Mouse (Mus musculus) liver, adult 2 months (tissue): ENCODE measurements around the gene Ccdc183. TPM values are rescaled to one million over a fixed set of nuclear protein-coding genes. Genes with fewer than 3 reads are reported as not detected.

Experiments
- DNase-seq: peaks from one replicate; pipeline ENCODE4 v3.0.0-alpha.2; 2011; ENCODE audit warnings: low read depth, low spot score; ENCODE audit errors: extremely low read depth
- H3K27ac ChIP-seq: fragments of 200-500 bp; replicated peaks from 2 replicates; pipeline ENCODE4 v1.5.1; 2012; ENCODE audit warnings: low read depth, mild to moderate bottlenecking, control low read depth, inconsistent platforms, low read length; ENCODE audit not compliant: insufficient read depth
- H3K27me3 ChIP-seq: fragments of 200-500 bp; 2 replicates; pipeline ENCODE4 v1.6.1; 2012; ENCODE audit warnings: mild to moderate bottlenecking, moderate library complexity, low read length, inconsistent platforms; ENCODE audit not compliant: control insufficient read depth, insufficient read depth
- H3K36me3 ChIP-seq: fragments of 200-500 bp; 2 replicates; pipeline ENCODE4 v1.6.1; 2012; ENCODE audit warnings: low read length, inconsistent platforms; ENCODE audit not compliant: control insufficient read depth, insufficient read depth
- H3K4me1 ChIP-seq: fragments of 200-500 bp; 2 replicates; pipeline ENCODE4 v1.6.1; 2011; ENCODE audit warnings: low read length; ENCODE audit not compliant: control insufficient read depth, insufficient read depth
- H3K4me3 ChIP-seq: fragments of 200-500 bp; 2 replicates; pipeline ENCODE4 v1.5.1; 2011; ENCODE audit warnings: low read depth, mild to moderate bottlenecking, control low read depth, low read length, moderate library complexity; ENCODE audit not compliant: insufficient read depth
- H3K79me2 ChIP-seq: fragments of 200-500 bp; 2 replicates; pipeline ENCODE4 v1.6.1; 2012; ENCODE audit warnings: inconsistent platforms, mild to moderate bottlenecking, low read length, moderate library complexity; ENCODE audit not compliant: control insufficient read depth, insufficient read depth
- H3K9ac ChIP-seq: fragments of 200-500 bp; 2 replicates; pipeline ENCODE4 v1.6.1; 2012; ENCODE audit warnings: low read depth, mild to moderate bottlenecking, control low read depth, inconsistent platforms, low read length
- CTCF ChIP-seq: fragments of 200-500 bp; IDR thresholded peaks from 2 replicates; pipeline ENCODE4 v1.5.1; 2011; ENCODE audit warnings: low read depth, low read length, control low read depth
- POLR2A ChIP-seq: fragments of 200-500 bp; IDR thresholded peaks from 2 replicates; pipeline ENCODE4 v1.6.1; 2011; ENCODE audit warnings: low read length, control low read depth; ENCODE audit not compliant: insufficient read depth; ENCODE audit errors: extremely low read depth
- WGBS: fragments of 180-500 bp; shearing (Covaris S2); methylation state at CpG from one replicate; pipeline ENCODE4 v1.1.7; 2018; 5-methylcytosine and 5-hydroxymethylcytosine counted together
- polyA plus RNA-seq: library from polyadenylated mRNA; depleted of rRNA; stranded (reverse); fragments of >200 nt; gene quantifications from 2 replicates; pipeline ENCODE4 v1.2.3, GENCODE M21; 2012
- total RNA-seq: library from RNA; depleted of rRNA; stranded (reverse); fragments of >200 nt; gene quantifications from 2 replicates; pipeline ENCODE4 v1.2.3, GENCODE M21; 2014

Gene Ccdc183
- total and polyA plus RNA-seq, 2 experiments: under 0.01 to 0.06 TPM

DNA sequence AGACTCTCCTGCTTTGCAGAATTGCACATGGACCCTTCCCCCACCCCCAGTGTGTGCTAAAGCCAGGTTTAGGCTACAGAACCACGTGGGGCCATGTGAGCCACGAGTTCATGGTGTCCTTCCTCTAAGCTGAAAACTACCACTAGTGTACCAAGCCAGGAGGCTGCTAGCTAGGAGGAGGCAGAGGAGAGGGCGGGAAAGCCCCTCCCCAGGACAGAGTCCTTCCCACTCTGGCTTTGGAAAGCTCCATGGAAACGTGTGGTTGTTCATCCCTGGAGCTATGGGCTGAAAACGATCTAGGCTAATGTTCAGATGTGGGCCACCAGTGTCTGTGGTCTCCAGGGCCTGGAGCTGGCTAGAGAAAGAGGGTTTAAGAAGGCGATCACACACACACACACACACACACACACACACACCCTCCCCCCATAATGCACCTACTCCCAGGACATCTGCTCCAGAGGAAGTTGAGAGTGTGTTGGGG lies 36.8 kb downstream of the Ccdc183 start:
- DNase-seq: no peak
- Histone ChIP-seq H3K4me3 (no peak overlapping the region), H3K9ac (no peak overlapping the region), H3K27me3 (peaks cover 30% of the 10 kb centered on the region), H3K4me1 (peaks cover 7% of the 10 kb centered on the region), H3K27ac (no peak overlapping the region), H3K79me2 (no peaks in the 10 kb centered on the region), H3K36me3 (peaks cover 4% of the 10 kb centered on the region; the same call in 1 of the 2 replicates)
- 18% methylated on average over 6 of the region's 6 CpGs for WGBS
- no peak for TF ChIP-seq CTCF
- no peak for TF ChIP-seq POLR2A

DNA sequence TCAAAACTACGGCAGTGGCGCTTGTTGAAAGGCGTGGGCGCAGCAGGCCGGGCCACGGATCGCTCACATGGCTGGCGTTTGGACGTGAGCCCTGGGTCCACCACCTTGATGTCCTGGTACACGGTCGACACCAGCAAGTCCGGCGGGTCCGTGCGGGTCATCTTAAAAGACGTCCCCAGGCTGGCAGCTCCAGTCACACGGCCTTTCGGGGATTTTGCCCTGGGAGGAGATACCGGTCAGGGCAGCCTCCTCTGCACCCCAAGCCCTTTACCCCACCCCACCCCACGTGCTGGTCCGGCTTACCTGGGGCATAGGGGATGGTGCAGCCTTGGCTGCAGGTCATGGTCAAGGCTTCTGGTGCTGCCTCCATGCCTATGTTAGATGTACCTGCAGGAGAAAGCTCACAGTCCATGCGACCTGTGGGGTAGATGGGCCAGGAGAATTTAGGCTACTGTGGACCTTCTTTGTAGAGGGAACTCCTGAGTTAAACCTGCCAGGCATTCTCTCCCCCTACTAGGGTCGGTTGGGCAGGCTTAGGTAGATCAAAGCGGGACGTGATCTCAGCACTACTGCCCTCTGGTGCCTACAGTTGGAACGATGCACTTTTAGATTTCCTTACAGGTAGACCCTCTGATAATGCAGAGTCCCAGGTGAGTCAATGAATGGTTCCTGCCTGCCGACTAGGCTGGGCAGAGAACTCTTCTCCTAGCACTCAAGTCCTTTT lies 37.6 kb downstream of the Ccdc183 start:
- no peak overlapping the region for H3K4me3 ChIP-seq
- peaks cover 3% of the 10 kb centered on the region; the same call in 1 of the 2 replicates for H3K36me3 ChIP-seq
- peaks cover 11% of the 10 kb centered on the region for H3K4me1 ChIP-seq
- peaks cover 30% of the 10 kb centered on the region for H3K27me3 ChIP-seq
- H3K79me2 ChIP-seq: no peaks in the 10 kb centered on the region
- H3K27ac ChIP-seq: no peak overlapping the region
- peak; percentile 63 for TF ChIP-seq CTCF
- no peak for TF ChIP-seq POLR2A
- H3K9ac ChIP-seq: no peak overlapping the region
- DNase-seq: no peak
- 2% methylated on average over 27 of the region's 27 CpGs for WGBS

DNA sequence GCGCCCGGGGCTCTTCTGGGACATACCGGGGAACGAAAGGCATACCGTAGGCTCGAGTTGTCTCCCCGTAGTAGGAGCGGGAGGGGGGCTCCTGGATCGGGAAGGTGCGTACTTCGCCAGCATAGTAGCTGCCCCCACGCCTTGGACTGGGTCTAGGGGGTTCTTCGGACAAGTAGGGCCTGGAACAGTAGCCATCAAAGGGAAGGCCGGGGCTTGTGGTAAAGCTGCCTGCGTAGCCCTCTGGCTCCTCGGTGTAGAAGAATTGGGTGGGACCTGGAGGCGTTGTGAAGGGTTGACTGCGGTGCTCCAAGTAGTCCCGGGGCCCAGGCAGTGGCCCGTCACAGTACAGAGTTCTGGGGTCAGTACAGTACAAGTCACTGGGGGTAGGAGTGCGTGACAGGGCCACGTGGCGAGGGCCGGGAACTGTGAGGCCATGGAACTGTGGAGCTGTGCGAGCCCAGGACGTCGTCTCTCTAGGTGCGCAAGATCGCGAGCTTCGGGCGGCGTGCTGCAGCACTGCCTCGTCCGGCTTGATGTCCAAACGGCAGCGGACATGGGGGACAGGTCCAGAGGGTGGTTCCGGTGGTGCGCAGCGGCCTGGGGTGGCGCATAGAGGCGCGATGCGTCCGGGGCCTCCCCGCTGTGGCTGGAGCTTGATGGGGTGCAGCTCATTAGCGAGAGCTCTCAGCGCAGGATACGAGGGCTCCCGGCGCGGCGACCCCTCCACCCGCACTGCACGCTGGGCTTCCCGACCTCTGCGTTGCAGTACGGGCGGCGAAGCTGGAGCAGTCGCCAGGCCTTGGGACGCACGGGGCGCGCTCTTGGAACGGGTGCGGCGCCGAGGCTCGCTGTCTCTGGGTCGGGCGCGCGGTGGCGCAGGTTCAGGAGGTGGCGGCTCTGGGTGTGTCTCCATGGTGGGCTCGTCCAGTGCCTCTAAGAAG lies 38.4 kb downstream of the Ccdc183 start:
- Histone ChIP-seq H3K36me3 (no peaks in the 10 kb centered on the region), H3K27me3 (peaks cover 30% of the 10 kb centered on the region), H3K9ac (no peak overlapping the region), H3K79me2 (no peaks in the 10 kb centered on the region), H3K4me1 (peaks cover 11% of the 10 kb centered on the region), H3K4me3 (no peak overlapping the region), H3K27ac (no peak overlapping the region)
- WGBS: 8% methylated on average over 77 of the region's 77 CpGs
- DNase-seq: no peak
- TF ChIP-seq POLR2A (no peak), CTCF (no peak)

GRCm38 (mm10) chr2:25577951-25578795 lies 39.3 kb downstream of the Ccdc183 start:
- Histone ChIP-seq H3K36me3 (no peaks in the 10 kb centered on the region), H3K79me2 (no peaks in the 10 kb centered on the region), H3K27ac (no peak overlapping the region), H3K4me3 (no peak overlapping the region), H3K9ac (no peak overlapping the region), H3K4me1 (peaks cover 11% of the 10 kb centered on the region), H3K27me3 (peaks cover 30% of the 10 kb centered on the region)
- 7% methylated on average over 75 of the region's 75 CpGs for WGBS
- TF ChIP-seq POLR2A: no peak
- no peak for DNase-seq

GRCm38 (mm10) chr2:25576965-25577891 lies 40.2 kb downstream of the Ccdc183 start:
- Histone ChIP-seq H3K27me3 (peaks cover 30% of the 10 kb centered on the region), H3K4me1 (peaks cover 11% of the 10 kb centered on the region), H3K27ac (no peak overlapping the region), H3K36me3 (no peaks in the 10 kb centered on the region), H3K79me2 (no peaks in the 10 kb centered on the region), H3K4me3 (peak overlapping the region; percentile 2; the same call in 1 of the 2 replicates), H3K9ac (no peak overlapping the region)
- no peak for DNase-seq
- TF ChIP-seq POLR2A (no peak), CTCF (no peak)
- 16% methylated on average over 92 of the region's 92 CpGs for WGBS
